Mouse (Mus musculus) testis, adult 2 months (tissue): ENCODE results near the gene Ppp2ca.

Experiments
- CTCF ChIP-seq: fragments of 200-500 bp; IDR thresholded peaks from 2 replicates; pipeline ENCODE4 v1.5.1; 2012; ENCODE audit warnings: low read depth, mild to moderate bottlenecking, inconsistent platforms, low read length, moderate library complexity; ENCODE audit not compliant: control insufficient read depth, insufficient read depth, insufficient replicate concordance
- POLR2A ChIP-seq: fragments of 200-500 bp; IDR thresholded peaks from 2 replicates; pipeline ENCODE4 v1.6.1; 2012; ENCODE audit warnings: low read depth, mild to moderate bottlenecking, inconsistent platforms, low read length, moderate library complexity; ENCODE audit not compliant: control insufficient read depth

DNA sequence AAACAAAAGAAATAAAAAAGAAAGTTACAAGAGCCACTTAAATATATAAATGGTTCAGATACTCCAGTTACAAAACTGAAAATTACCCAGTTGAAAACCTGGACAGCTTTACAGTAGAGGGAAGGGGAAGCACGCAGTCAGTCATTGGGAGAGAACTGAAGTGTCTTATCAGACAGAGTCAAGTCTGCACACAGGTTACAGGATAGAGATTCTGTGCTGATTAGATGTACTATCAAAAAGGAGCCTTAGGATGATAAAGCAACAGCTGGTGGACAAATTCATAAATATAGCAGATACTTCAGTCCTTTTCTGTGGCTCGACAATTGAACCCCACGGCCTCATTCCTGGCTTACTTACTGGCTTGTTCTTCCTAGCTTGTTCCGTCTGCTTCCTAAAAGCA, 38.2 kb upstream of the Ppp2ca start:
- TF ChIP-seq POLR2A (no peak), CTCF (no peak)
